Mouse (Mus musculus) cerebellum, postnatal 25 days (tissue): ENCODE measurements around the gene Irf7.

ENCODE experiments used
- DNase-seq, 2 experiments: peaks; one replicate each; pipeline ENCODE4 v3.0.0; 2021; ENCODE audit warnings: mixed read lengths in 2 of 2

Gene Irf7

DNA sequence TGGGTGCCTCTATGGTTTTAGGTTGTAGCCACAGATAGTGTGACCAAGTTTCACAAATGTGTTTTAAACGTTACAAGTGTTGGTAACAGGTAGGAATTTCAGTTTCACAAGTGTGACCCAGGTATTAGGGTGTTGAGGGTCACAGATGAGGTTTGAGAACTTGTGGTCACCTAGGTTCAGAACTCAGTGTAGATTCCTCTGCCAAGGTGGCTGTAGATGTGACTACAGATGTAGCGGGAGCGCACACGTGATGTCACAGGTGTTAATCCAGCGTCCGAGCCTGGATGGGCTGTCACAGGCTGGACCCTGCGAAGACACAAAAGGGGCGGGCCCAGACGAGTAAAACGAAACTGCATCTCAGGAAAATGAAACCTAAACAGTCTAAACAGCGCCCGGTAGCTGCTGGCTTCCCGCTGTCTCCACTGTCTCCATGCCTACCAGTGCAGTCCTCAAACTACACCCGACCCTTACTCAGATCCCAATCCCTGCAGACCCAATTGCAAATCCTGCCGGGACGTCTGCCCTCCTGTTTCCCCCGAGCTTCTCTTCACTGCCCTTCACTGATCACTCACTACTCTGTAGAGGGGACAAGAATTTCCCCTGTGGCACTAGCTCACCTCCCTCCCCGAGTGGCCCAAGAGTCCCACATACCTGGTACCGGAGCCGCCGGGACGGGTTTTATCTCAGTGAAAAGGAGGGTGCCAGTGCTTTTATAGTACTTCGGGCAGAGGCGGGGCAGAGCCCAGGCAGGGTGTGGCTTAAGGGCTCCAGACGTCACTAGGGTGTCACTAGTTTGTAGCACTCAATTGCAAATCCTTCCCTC lies at the start of gene Irf7:
Irf7 (minus strand) TSS at position 743 of the 823 bp plus-strand sequence.
- DNase-seq, result peak in 1 of 2 experiments; percentile 52

DNA sequence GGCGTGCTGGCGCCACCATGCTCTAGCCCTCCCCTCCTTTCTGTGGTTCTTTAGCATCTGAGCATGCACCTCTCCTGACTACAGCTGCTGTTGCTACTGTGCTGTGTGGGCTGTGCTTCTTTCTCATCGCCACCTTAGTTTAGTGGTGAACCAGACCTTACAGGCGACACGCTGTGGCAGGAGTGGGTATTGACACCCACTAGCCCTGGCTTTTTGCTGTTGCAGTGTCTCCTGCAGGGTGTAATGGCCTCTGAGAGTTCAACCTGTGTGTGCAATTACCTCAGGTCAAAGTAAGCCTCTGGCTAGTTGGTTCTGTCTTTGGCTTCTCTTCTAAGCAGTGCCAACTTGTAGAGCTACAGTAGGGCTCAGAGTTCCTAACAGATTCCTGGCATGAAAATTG lies 49.7 kb upstream of the Irf7 start:
- peak; percentile 55 to 72 for DNase-seq

DNA sequence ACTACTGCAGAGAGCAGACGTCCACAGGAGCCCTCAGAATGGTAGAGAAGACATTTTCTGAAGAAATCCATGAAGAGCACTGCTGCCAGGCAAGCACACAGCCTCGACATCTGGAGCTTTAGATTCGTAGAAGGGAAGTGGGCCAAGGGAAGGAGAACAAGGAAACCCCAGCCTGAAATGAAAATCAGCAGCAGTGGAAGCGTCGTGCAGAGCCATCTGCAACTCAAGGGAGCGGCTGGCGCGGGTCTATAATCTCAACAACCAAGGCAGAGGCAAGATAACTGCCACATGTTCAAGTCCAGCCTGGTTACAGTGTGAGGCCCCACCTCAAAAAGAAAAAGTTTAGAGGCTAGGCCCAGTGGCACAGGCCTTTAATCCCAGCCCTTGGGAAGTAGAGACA lies 48.8 kb upstream of the Irf7 start:
- no peak for DNase-seq

DNA sequence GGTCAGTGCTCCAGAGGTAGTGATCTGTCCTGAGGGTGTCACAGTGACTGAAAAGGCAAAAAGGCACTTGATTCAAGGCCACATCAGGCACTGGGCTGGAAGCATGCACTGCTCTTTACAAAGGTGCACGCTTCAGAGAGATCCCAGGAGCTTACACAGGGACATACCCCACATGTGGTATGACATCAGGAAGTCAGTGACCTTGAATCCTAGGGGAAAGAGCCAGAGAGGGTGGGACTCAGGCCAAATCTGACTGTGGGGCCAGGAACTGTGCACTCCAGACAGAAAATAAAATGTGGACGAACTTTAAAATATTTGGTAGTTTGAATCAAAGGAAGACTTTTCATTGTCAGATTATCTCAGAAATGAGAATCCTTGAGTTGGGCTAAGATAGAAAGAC lies 48.1 kb upstream of the Irf7 start:
- DNase-seq, result no peak

DNA sequence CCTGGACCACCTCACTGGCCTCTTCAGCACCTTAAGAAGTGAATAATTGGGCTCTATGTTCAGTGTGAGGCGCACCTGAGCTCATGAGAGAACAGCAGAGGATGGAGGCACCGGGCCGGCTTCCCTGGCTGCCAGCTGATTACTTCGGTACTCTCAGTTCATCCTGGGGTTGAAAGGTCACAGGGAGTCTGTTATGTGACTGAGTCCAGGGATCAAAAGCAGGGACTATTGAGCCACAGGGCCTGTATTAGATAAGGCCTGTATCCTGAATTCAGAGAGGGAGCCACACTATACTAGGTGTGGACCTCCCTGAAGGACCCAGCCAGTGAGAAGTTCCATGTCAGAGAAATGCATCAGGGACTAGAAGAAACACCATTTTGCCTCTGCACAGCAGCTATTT lies 38.3 kb upstream of the Irf7 start:
- no peak for DNase-seq

DNA sequence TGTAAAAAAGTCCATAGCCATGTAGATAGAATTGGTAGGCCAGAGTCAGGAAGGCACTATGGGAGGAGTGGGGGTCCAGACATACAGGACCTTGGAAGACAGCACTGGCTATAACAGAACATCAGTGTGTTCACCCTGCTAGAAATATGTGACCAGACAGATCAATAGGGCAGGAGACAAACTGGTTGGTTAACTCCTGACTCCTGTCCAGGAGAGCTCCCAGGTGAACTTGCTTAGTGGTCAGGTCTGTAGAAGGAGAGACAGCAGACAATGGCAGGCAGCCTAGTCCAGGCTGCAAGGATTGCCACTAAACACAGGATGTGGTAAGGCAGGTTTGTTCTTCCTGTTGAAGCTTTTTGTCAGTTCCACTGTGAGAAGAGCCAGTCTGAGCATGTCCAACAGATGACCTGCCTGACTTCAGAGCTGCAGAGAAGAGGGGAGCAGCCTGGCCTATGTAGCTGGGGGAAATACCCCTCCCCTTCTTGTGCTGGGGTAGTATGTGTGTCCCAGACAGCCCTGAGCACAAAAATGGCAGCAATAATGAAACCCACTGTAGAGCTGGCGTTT lies 36.5 kb upstream of the Irf7 start:
- no peak for DNase-seq

DNA sequence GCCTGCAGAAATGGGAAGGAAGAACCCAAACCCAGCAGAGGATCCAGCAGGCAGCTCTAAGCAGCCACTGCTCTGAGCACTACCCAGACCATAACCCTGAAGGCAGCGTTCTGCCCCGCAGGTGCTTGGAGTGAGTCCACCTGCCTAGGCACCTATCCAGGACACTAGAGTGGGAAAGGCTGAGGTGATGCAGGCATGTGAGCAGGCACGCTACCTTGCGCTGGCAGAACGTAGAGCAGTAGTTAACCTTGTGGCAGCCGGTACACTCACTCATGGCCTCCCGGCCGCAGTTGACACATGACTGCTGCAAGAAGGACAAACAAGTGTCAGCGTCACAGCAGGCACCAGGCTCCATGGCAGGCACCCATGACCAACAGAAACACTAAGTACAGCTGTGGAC lies 35.1 kb upstream of the Irf7 start:
- DNase-seq, result peak; percentile 87 to 88

DNA sequence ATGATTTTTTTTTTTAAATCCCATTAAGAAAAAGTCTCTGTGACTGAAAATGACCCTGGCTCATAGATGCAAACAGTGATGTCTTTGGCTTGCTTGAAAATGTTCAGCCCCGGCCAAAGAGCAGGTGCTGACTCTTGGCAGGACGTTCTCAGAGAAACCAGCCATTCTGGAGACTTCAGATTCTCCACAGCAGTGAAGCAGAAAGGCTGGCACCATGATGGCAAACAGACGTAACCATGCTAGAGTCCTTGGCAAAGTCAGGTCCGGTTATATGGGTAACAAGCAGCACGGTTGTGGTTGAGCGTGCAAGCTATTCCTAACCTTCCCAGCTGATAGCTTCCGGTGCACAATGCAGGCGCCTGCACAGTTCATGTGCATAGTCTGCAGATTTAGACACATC lies 32.9 kb upstream of the Irf7 start:
- DNase-seq, result peak; percentile 75 to 80

DNA sequence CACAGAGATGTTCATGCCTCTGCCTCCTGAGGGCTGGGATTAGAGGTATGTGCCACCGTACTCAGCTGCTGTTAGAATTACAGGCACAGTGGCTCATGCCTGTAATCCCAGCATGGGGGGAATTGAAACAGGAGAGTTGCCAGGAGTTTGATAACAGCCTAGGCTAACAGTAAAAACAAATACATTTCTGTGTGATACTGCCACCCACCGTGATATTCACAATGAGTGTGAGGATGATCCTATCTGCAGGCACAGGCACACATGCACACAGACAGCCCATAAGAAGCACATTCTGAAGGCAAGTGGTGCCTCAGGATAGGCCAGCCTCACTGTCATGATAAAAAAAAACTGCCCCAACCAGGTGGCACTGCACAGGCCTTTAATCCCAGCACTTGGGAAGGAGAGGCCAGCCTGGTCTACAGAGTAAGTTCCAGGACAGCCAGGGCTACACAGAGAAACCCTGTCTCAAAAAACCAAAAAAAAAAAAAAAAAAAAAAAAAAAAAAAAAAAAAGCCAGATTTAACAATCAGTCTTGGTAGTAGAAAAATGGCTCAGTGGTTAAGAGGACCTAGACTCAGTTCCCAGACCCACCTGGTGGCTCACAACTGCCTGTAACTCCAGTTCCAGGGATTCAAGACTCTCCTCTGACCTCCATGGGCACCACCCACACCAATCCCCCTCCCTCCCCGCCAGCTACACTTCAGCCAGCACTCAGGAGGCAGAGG lies 31.8 kb upstream of the Irf7 start:
- DNase-seq, result no peak

DNA sequence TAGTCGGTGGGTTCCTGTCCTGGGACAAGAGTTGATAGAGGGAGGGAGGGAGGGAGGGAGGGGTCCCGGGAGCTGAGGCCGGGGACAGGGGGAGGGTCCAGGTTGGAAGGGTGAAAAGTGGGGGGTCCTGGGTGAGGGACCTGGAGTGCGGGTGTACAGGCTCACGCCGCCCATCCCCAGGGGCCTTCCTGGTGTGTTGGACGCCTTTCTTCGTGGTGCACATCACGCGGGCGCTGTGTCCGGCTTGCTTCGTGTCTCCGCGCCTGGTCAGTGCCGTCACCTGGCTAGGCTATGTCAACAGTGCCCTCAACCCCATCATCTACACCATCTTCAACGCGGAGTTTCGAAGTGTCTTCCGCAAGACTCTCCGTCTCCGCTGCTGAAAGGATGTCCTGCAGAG lies 28.2 kb upstream of the Irf7 start:
- DNase-seq, result no peak

DNA sequence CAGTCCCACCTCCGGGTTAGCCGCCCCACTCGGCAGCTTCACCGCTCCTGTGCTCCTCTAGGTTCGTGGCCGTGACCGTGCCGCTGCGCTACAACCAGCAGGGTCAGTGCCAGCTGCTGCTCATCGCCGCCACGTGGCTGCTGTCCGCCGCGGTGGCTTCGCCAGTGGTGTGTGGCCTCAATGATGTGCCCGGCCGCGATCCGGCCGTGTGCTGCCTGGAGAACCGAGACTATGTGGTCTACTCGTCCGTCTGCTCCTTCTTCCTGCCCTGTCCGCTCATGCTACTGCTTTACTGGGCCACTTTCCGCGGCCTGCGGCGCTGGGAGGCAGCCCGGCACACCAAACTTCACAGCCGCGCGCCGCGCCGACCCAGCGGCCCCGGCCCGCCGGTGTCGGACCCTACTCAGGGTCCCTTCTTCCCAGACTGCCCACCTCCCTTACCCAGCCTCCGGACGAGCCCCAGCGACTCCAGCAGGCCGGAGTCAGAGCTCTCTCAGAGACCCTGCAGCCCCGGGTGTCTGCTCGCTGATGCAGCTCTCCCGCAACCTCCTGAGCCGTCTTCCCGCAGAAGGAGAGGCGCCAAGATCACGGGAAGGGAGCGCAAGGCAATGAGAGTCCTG lies 27.7 kb upstream of the Irf7 start:
- DNase-seq, result peak; percentile 44 to 48

DNA sequence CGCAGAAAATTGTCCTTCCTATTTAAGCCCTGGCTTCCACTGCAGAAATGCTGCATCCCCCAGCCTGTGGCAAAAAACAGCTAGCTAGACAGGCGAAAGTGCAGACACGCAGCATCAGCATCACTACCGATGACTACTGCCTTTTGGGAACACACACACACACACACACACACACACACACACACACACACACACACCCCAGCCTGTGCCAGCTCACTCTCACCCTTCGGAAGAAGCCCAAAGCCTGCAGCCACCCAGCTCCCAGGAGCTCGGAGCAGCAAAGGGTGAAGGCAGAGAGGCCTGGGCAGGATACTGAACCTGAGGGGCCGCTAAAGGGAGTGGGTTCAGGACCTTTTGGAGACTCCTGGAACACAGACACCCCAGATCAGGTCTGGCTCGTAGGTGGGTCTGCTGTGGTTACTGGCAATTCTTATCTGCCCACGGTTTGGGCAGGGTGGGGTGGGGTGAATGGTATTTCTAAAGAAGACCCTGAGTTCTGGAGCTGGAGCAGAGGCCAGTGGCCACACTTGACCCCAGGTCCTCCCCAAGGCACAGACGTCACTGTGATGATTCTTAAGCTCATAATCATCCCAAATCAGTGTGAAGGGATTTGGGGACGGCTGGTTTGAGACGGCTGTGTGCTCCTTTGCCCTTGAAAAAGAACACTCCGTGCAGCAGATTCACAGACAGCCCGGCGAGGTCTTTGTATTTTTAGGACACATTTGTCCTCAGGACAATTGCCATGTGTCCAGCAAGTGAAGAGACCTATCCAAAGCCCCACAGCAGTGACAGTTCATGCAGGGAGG lies 26.5 kb upstream of the Irf7 start:
- DNase-seq, result no peak

DNA sequence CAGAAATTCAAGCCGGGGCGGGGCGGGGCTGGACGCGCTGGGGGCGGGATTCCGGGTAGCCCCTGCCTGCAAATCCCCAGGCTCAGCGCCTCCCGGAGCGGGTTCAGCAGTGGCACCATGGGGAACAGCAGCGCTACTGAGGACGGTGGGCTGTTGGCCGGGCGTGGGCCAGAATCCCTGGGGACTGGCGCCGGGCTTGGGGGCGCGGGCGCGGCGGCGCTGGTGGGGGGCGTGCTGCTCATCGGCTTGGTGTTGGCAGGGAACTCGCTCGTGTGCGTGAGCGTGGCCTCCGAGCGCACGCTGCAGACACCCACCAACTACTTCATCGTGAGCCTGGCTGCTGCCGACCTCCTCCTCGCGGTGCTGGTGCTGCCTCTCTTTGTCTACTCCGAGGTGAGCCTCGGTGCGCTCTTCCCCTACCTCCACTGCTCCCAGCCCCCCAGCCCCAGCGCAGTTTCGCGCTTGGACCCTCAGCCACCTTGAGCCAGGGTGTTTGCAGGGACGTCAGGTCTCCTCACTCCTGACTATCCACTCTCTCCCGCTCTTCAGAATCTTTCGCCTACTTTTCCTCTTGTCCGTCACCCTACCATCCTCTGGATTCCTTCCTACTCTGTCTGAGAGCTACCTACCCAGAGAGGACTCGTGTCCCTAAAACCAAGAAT lies 25.8 kb upstream of the Irf7 start, which contains the start of gene Drd4:
Drd4 (plus strand) TSS at position 86 of the 662 bp plus-strand sequence.
- no peak for DNase-seq

DNA sequence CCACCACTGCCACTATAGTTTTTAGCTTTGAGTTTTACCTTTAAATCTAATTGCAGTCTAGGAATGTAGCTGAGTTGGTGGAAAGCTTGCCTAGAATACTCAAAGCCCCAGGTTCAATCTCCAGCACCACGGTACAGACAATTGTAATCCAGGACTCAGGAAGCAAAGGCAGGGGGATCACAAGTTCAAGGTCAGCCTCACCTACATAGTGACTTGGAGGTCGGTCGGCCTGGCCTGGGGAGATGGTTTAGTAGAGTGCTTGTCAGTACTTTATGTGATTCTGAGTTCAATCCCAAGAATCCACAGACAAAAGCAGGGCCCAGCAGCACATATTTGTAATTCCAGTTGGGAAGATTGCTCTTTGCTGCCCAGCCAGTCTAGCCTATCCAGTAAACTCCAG lies 21.8 kb upstream of the Irf7 start:
- no peak for DNase-seq

DNA sequence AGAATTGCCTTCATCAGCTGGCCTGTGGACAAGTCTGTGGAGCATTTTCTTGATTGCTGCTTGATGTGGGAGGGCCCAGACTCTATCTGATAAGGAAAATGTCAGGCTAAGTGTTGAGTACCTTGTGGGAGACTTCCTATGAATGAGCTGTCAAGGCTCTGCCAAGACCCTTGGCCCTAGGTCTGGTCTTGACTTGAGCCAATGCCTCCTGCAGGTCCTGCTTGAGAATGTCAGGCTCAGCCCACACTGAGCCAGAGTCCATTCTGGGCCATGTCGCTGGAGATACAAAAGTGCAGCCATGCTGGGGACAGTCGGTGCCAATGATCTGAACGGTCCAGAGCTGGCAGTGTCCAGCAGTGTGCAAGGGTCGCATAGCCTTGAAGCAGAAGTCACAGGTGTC lies 16.5 kb upstream of the Irf7 start:
- no peak for DNase-seq

DNA sequence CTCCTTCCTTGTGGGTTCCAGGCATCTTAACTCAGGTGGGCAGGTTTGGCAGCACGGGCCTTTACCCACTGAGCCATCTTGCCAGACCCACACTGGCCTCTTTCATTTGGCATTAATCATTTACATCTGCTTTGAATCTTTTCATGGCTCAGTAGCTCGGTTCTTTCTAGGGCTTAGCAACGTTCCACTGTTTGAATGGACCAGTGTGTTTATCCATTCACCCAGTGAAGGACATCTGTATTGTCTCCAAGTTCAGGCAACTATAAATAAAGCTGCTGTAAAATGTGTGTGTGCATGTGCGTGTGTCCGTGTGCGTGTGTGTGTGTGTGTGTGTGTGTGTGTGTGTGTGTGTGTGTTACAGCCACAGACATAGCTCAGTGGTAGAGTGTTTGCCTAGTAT lies 15.2 kb upstream of the Irf7 start:
- DNase-seq, result no peak

DNA sequence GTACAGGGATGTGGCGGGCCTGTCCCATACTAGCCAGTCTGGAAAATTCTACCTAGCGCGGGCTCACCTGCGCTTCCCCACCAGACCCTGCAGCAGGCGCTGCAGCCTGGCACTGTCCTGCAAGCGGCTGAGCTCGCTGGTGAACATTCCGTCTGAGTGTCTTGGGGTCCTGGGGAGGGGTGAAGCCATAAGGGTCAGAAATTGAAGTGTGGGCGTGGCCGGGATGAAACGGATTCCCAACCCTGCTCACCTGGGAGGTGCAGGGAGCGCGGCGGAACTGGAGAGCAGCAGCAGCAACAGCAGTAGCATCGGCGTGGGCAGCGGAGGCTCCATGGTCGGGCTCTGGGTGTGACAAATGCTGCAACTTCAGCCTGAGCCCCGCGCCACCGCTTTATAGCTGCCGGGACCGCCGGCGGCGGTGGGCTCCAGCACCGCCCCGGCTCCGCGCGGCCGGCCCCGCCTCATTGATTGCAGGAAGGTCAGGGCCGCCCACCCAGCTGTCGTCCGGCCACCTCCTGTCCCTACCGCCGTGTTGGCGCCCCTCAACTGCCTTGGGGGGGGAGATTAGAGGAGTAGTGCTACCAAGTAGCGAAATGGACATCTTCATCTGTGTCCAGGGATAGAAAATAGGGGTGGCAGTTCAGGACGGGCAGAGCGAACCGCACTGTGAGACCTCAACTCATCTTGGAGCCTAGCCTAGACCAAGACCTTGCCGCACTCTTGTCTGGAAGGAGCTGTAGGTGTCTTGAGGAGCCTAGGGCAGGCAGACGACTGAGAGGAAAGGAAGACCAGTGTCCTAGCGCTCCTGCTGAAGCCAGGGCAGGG lies 12.7 kb upstream of the Irf7 start, which contains the start of gene Sct:
Sct (minus strand) TSS at position 368 of the 825 bp plus-strand sequence.
- peak; percentile 74 to 80 for DNase-seq

DNA sequence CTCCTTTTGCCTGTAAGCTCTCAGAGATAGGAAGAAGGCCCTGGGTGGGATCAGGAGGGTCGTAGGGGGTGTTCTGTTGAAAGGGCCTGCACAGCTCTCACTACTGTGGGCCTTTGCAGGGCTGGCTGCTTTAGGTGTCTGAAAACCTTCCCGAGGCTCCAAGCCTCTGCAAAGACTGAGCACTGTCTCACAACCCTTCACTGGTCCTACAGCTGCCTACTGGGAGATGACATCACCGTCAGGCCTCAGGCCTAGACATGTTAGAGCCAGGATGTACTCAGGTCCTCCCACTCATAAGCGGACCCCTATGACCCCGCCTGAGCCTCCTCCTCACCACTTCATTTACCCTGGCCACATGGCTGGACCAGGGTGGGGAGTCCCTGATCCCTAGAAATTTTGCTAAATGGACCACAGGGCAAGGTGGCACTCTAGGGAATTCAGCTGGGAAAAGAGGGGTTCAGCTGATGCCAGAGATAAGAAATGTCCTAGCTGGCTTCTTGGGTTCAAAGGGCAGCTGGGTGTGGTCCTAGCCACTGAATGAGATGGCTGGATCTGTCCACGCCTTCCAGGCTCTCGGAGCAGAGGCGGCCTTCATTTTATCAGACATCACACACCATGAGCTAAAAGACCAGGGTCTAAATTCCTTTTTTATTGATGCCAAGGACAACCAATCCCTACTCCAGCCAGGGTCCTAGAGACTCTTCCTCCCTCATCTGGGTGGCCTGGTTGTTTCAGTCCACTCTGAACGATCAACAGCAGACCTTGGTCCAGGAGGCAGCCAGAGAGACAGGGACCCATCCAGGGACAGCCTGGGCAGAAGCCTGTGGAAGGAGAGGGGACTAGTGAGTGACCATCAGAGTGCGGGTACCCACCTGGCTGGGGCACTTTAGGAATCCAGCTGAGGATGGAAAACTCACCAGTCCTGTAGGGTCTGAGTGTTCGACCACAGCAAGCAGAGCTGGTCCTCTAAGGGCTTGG lies 11.7 kb upstream of the Irf7 start:
- DNase-seq, result no peak

DNA sequence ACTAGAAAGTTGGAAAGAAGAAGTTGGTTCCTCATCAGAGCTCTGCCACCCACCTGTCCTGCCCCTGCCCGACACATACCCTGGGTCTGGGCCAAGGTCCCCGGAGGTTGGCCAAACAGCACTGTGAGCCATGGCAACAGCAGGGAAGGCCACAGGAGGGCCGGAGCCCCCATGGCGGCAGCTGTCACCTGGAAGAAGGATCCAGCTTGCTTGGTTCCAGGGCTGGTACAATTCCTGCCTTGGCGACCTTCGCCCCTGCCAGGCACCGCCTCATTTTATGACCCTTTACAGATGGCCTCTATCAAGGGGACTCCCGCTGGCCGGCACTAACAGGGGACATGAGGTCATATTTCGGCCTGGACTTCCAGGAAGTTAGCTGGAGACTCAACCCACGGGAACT lies 10.3 kb upstream of the Irf7 start, which contains the start of gene Cdhr5:
Cdhr5 (minus strand) TSS at position 241 of the 400 bp plus-strand sequence.
- DNase-seq, result no peak

DNA sequence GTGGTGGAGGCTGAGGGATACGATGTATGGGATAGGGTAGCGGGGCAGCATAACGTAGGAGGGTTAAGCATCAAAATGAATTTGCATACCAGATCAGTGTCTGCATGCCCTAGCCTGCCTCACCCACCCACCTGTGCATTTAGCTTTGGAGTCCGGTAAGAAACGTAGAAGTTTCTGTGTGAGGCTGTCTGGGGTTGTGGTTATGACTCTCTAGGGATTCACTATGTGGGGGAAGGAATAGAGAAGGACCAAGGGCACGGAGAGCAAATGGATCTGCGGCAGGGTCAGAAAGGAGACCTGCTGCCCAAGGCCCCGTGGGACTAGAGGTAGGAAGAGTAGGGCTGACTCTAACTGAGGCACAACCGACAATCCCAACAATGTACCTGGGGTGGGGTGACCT lies 9.1 kb upstream of the Irf7 start:
- no peak for DNase-seq
